Mouse (Mus musculus) limb, embryonic 14.5 days (tissue): ENCODE measurements around the gene Tex14. TPM values are rescaled to one million over a fixed set of nuclear protein-coding genes. Genes with fewer than 3 reads are reported as not detected.

Source experiments
- ATAC-seq: fragments of 200-750 bp; cut with Nextera tagmentation; 2 replicates; pipeline ENCODE4 v1.8.0; 2017; ENCODE audit warnings: low read depth, moderate number of reproducible peaks, moderate TSS enrichment; ENCODE audit not compliant: low FRiP score
- DNase-seq: peaks from one replicate; pipeline ENCODE4 v3.0.0-alpha.2; 2015; ENCODE audit warnings: low spot score
- H3K27ac ChIP-seq: fragments of 300-500 bp; sonication (generic); replicated peaks from 2 replicates; pipeline ENCODE4 v1.5.1; 2014; ENCODE audit warnings: low read depth, mild to moderate bottlenecking, low read length, moderate library complexity, mixed read lengths
- H3K27me3 ChIP-seq: fragments of 300-500 bp; sonication (generic); 2 replicates; pipeline ENCODE4 v1.6.1; 2014; ENCODE audit warnings: low read length, mixed read lengths; ENCODE audit not compliant: control insufficient read depth, insufficient read depth
- H3K36me3 ChIP-seq: fragments of 300-500 bp; sonication (generic); 2 replicates; pipeline ENCODE4 v1.6.1; 2014; ENCODE audit warnings: mild to moderate bottlenecking, low read length, moderate library complexity, mixed read lengths; ENCODE audit not compliant: control insufficient read depth, insufficient read depth
- H3K4me1 ChIP-seq: fragments of 300-500 bp; sonication (generic); 2 replicates; pipeline ENCODE4 v1.6.1; 2014; ENCODE audit warnings: antibody characterized with exemption, low read length, mixed read lengths; ENCODE audit not compliant: control insufficient read depth, insufficient read depth
- H3K4me2 ChIP-seq: fragments of 300-500 bp; sonication (generic); replicated peaks from 2 replicates; pipeline ENCODE4 v1.6.1; 2014; ENCODE audit warnings: low read depth, mild to moderate bottlenecking, low read length, moderate library complexity; ENCODE audit not compliant: severe bottlenecking
- H3K4me3 ChIP-seq: fragments of 300-500 bp; sonication (generic); replicated peaks from 2 replicates; pipeline ENCODE4 v1.5.1; 2014; ENCODE audit warnings: low read length
- H3K9ac ChIP-seq: fragments of 300-500 bp; sonication (generic); 2 replicates; pipeline ENCODE4 v1.6.1; 2014; ENCODE audit warnings: mild to moderate bottlenecking, low read depth, low read length, moderate library complexity; ENCODE audit not compliant: severe bottlenecking
- H3K9me3 ChIP-seq: fragments of 300-500 bp; sonication (generic); 2 replicates; pipeline ENCODE4 v1.6.1; 2016; ENCODE audit warnings: low read length; ENCODE audit not compliant: control insufficient read depth
- POLR2A ChIP-seq: fragments of 200-500 bp; IDR thresholded peaks from 2 replicates; pipeline ENCODE4 v1.8.0; 2012; ENCODE audit warnings: inconsistent platforms, mild to moderate bottlenecking, moderate library complexity, borderline replicate concordance; ENCODE audit not compliant: insufficient read depth, insufficient read length; ENCODE audit errors: extremely low read depth
- WGBS: fragments of 180-500 bp; shearing (Covaris S2); extraction: QIAGEN DNeasy Blood & Tissue Kit; methylation state at CpG from one replicate; pipeline ENCODE4 v1.1.7; 2014; 5-methylcytosine and 5-hydroxymethylcytosine counted together
- polyA plus RNA-seq, 2 experiments: library from polyadenylated mRNA; depleted of rRNA in 1 of 2; stranded (reverse) in 1 of 2; unstranded in 1 of 2; fragments of >200 nt; fragmentation: Nextera tagmentation in 1 of 2; extraction: Ambion mirVana in 1 of 2; gene quantifications; 2 replicates each; pipeline versions ENCODE4 v1.2.1 to v1.2.3; 2012 to 2014

Tex14 gene
- polyA plus RNA-seq, 2 experiments = 1.3 to 2.0 TPM

DNA sequence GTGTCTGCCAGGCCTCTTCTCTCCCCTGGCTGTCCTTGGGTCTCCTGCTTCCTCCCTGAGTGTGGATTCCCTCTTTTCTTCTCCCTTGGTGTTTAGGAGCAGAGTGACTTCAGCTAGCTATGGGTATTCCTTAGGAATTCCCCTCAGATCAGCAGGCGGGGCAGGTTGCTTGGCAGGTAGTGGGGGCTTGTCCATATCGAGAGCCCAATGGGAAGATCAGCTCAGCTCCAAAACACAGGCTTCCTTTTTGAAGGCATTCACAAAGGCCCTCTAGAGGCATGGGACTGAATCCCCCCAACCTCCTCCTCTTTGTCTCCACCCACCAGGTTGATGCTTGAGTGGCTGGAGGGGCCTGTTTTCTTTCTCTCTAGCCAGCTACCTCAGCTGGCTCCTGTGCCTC, 191.6 kb downstream of the Tex14 start:
- no peak for DNase-seq
- H3K9me3 ChIP-seq = no peaks in the 10 kb centered on the region
- no peak for TF ChIP-seq POLR2A
- peak overlapping the region; percentile 76 for H3K4me3 ChIP-seq
- ATAC-seq = no peak
- peak overlapping the region; percentile 88 for H3K4me2 ChIP-seq
- WGBS = 39% methylated on average over 2 of the region's 2 CpGs
- H3K36me3 ChIP-seq = peaks cover 53% of the 10 kb centered on the region
- H3K9ac ChIP-seq = peak overlapping the region; percentile 89
- H3K27me3 ChIP-seq = no peaks in the 10 kb centered on the region
- H3K4me1 ChIP-seq = peaks cover 22% of the 10 kb centered on the region
- no peak overlapping the region for H3K27ac ChIP-seq

DNA sequence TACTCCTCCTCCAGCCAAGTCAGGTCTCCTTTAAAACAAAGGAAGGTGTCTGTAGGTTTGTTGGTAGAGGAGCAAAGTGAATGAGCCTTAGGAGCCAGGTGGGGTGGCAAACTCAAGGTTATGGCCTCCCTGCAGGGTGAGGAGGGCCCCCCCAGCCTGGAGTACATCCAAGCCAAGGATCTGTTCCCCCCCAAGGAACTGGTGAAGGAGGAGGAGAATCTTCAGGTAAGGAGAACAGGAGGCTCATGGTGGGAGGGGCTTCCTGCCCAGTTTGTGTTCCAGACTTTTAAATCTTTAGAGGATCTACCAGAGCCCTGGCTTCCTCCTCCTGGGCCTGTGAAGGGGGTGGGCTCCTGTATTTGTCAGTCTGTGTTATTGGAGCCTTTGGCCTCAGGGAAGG, 192.2 kb downstream of the Tex14 start:
- H3K4me1 ChIP-seq = peaks cover 22% of the 10 kb centered on the region
- peak overlapping the region; percentile 88; the same call in 1 of the 2 replicates for H3K4me2 ChIP-seq
- no peaks in the 10 kb centered on the region for H3K27me3 ChIP-seq
- DNase-seq (no peak), ATAC-seq (no peak)
- H3K36me3 ChIP-seq = peaks cover 59% of the 10 kb centered on the region
- TF ChIP-seq POLR2A = no peak
- H3K4me3 ChIP-seq = no peak overlapping the region
- H3K9ac ChIP-seq = no peak overlapping the region
- H3K9me3 ChIP-seq = no peaks in the 10 kb centered on the region
- no peak overlapping the region for H3K27ac ChIP-seq

GRCm38 (mm10) chr11:87599395-87600089, 194.7 kb downstream of the Tex14 start:
- no peak overlapping the region for H3K4me3 ChIP-seq
- peaks cover 78% of the 10 kb centered on the region for H3K36me3 ChIP-seq
- 90% methylated on average over 13 of the region's 13 CpGs for WGBS
- TF ChIP-seq POLR2A = no peak
- no peaks in the 10 kb centered on the region for H3K9me3 ChIP-seq
- no peak overlapping the region for H3K4me2 ChIP-seq
- no peaks in the 10 kb centered on the region for H3K27me3 ChIP-seq
- H3K27ac ChIP-seq = no peak overlapping the region
- peaks cover 14% of the 10 kb centered on the region for H3K4me1 ChIP-seq
- ATAC-seq = no peak
- H3K9ac ChIP-seq = no peak overlapping the region
- no peak for DNase-seq

DNA sequence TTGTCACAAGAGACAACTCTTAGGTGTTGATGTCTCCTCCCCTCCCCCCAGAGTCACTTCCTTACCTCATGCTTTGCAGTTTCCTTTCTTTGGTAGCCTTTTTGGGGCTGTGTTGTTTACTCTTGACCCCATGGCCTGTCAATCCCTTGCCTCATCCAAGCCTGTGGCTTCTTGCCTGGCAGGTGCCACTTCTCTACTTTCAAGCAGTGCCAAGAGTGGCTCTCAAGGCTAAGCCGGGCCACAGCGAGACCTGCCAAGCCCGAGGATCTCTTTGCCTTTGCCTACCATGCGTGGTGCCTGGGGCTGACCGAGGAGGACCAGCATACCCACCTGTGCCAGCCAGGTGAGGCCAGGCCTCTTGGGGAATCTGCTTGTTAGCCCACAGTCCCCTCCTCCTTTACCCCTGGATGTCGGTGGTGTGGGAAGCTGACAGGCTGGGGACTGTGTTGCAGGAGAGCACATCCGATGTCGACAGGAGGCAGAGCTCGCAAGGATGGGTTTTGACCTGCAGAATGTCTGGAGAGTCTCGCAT, 195.5 kb downstream of the Tex14 start:
- DNase-seq (no peak), ATAC-seq (no peak)
- Histone ChIP-seq H3K9ac (no peak overlapping the region), H3K27me3 (no peaks in the 10 kb centered on the region), H3K4me3 (no peak overlapping the region), H3K4me1 (peaks cover 9% of the 10 kb centered on the region), H3K9me3 (no peaks in the 10 kb centered on the region), H3K27ac (no peak overlapping the region), H3K4me2 (no peak overlapping the region), H3K36me3 (peaks cover 85% of the 10 kb centered on the region)
- WGBS = 89% methylated on average over 10 of the region's 10 CpGs
- no peak for TF ChIP-seq POLR2A

DNA sequence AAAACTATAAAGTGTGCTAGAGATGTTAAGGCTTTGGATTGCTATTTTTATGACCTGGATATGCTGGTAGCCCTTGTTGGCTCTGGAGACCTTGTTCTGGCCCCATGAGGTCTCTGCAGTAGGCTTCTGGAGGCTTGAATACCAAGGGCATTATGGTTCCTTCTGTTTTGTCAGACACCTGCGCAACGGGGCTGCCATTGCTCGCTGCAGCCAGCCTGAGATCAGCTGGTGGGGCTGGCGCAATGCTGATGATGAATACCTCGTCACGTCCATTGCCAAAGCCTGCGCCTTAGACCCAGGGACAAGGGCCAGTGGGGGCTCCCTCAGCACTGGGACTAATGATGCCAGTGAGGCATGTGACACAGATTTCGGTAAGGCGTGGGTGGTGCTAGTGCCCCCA, 197.4 kb downstream of the Tex14 start:
- WGBS = 93% methylated on average over 9 of the region's 9 CpGs

More for the DNA sequence above, 197.4 kb downstream of the Tex14 start:
- H3K27me3 ChIP-seq = no peaks in the 10 kb centered on the region
- peaks cover 100% of the 10 kb centered on the region for H3K36me3 ChIP-seq
- H3K27ac ChIP-seq = no peak overlapping the region
- no peaks in the 10 kb centered on the region for H3K4me1 ChIP-seq
- H3K4me2 ChIP-seq = no peak overlapping the region
- no peak for TF ChIP-seq POLR2A
- no peak overlapping the region for H3K9ac ChIP-seq
- DNase-seq = no peak
- no peaks in the 10 kb centered on the region for H3K9me3 ChIP-seq
- ATAC-seq = no peak
- H3K4me3 ChIP-seq = no peak overlapping the region
